Mouse (Mus musculus) frontal cortex, adult (tissue): ENCODE results near the gene Gmfb.
"Not testable (repeated sequence)": the region's sequence is repeated elsewhere in the genome, so short reads cannot be mapped to it uniquely, and the experiment has no call there.

Experiments
- ATAC-seq: cut with Nextera tagmentation; 2 replicates; pipeline ENCODE4 v1.9.2; 2017; ENCODE audit warnings: mild to moderate bottlenecking, moderate library complexity, mixed read lengths; ENCODE audit not compliant: low TSS enrichment

Gmfb gene

DNA sequence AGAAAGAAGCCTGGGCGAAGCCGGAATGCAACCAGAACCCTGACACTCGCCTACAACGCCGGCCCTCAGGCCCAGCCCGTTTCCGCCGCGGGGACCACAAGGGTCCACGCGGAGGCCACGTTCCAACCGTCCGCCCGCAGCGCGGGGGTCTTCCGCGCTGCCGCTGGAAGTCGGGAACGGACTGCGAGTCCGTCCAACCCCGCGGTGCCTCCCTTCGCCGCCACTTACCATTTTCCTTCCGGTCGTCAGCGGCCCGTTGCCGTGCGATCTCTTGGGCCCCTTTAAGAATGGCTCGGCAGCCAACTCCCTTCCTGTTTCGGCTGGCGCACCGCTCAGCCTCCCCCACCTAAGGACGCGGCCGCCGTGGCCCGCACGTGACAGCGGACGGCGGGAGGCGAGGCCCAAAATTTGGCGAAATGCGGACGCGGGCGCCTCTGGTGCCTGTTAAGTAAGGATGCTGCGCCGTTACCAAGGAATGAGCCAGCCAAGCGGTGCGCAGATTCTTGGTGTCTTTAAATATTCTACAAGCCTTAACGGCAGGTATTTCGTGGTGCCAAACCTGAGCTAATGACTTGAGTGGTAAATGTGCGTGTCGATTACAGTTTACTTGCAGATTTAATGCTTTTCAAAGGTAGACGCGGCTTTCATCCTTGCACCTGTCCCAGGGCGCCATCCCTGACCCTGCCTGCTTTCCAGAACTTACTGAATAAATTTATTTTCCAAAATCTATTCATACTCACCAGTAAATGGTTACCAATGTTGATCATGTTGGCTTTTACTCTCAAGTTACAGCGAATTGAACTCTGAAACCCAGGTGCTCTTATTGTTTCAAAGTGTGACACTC, at the start of gene Gmfb:
Gene Gmfb (minus strand): TSS at position 370 of the 844 bp plus-strand sequence.
- ATAC-seq: peak; percentile 93

GRCm38 (mm10) chr14:46862922-46863321, 40.9 kb upstream of the Gmfb start:
- ATAC-seq: no peak

- peak; percentile 67; the same call in 1 of the 2 replicates for ATAC-seq
These were observed 31.6 kb upstream of the Gmfb start for GRCm38 (mm10) chr14:46853677-46854076.

GRCm38 (mm10) chr14:46849769-46850168, 27.7 kb upstream of the Gmfb start:
- ATAC-seq: no peak

DNA sequence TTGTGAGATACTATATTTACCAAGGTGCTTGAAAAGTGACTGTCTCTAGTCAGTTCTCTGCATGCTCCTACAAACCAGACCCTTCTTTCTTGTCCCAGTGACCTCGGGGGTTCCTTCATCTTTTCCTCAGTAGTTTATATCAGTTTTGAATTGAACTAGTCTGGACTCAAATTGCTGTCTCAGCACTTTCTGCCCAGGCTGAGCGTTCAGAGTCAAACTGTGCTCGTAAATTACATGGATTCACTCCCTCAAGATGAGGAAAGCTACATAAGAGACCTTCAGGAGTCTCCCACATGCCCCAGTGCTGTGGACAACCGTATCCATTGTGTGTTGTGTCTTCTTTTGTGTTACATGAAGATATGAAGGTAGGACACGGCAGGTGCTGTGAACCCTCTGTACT, 26.7 kb upstream of the Gmfb start:
- no peak for ATAC-seq

DNA sequence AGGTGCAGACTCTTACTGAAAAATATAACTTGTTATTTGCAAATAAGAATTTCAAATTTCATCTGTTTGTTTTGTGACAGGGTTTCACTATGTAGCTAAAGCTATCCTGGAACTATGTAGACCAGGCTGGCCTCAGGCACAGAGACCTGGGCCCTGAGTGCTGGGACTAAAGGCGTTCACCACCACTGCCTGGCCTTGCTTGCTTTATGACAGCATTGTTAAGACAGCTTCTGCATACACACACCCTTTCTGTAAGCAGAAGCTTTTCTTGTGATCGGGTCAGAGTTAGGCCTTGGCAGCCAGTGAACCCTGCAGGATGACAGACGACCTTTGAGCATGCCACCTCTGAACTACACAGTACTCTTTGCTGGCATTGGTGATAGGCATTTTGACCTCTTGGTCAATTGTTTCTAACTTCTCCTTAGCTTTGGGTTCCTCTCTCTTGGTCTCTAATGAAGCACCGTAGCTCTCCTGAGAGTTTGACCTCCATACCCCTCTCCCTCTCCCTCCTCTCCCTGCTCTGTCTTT, 26.1 kb upstream of the Gmfb start:
- ATAC-seq: no peak

- no peak for ATAC-seq
These were observed 23.7 kb upstream of the Gmfb start for GRCm38 (mm10) chr14:46845706-46846105.

DNA sequence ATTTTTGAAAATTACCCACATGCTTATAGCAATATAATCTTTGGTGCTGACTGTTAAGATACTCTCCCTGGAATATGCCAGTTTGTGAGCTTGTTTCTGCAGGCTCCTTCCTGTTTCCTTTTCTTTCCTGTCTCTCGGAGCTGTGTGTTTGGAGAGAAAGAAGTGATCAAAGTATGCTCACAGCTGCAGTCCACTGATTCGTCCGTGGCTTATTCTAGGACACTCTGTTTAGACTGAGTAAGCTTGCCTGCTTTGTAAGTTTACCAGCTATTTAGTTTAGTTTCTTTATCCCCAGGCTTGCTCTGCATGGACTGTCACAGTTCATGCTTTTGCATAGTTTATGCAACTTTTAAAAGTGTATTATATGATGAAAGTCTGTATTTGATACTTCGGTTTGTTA, 17.3 kb upstream of the Gmfb start:
- ATAC-seq: no peak

- peak; percentile 51 for ATAC-seq
These were observed 10.6 kb upstream of the Gmfb start for GRCm38 (mm10) chr14:46832354-46833272.

GRCm38 (mm10) chr14:46831837-46832333, 9.8 kb upstream of the Gmfb start, which contains the start of gene Cgrrf1:
Cgrrf1 (plus strand) TSS chr14:46832125.
- ATAC-seq: peak; percentile 98

DNA sequence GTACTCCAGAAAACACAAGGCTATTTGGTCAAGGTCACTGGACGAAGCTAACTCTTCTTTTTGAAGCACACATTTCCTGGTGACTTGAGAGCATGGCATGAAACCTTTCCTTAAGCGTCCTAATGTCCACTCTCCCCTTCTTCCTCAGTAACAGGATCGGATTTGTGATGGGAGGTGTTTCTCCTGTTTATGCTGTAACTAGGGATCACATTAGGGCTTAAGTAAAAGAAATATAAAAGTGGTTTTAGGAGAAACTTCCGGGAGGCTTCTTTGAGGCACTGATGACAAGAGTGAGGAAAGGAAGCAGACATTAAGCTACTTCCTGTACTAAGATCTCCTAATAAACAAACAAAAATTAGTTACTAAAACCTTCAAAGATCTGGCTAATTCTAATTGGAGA, 9.3 kb upstream of the Gmfb start:
- ATAC-seq: no peak

GRCm38 (mm10) chr14:46827430-46827829, 5.4 kb upstream of the Gmfb start:
- ATAC-seq: no peak

- ATAC-seq: no peak
These were observed 2.0 kb upstream of the Gmfb start for GRCm38 (mm10) chr14:46823996-46824395.

GRCm38 (mm10) chr14:46821271-46821872, 670 bp downstream of the Gmfb start:
- ATAC-seq: no peak

DNA sequence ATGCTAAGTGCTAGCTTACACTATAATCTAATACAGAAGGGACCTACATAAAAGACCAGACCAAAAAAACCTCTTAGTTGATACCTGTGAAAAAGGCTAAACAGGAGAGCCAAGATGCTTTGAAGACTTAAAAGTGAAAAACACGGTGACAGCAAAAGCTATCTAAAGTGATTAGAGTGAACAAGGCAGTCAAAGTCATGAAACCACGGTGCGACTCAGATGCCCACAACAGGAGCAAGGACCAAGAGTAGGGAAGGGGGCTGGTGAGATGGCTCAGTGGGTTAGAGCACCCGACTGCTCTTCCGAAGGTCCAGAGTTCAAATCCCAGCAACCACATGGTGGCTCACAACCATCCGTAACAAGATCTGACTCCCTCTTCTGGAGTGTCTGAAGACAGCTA, 2.1 kb downstream of the Gmfb start:
- not testable (repeated sequence) for ATAC-seq

GRCm38 (mm10) chr14:46818743-46819142, 3.3 kb downstream of the Gmfb start:
- ATAC-seq: no peak

GRCm38 (mm10) chr14:46816916-46817622, 5.0 kb downstream of the Gmfb start:
- no peak for ATAC-seq

DNA sequence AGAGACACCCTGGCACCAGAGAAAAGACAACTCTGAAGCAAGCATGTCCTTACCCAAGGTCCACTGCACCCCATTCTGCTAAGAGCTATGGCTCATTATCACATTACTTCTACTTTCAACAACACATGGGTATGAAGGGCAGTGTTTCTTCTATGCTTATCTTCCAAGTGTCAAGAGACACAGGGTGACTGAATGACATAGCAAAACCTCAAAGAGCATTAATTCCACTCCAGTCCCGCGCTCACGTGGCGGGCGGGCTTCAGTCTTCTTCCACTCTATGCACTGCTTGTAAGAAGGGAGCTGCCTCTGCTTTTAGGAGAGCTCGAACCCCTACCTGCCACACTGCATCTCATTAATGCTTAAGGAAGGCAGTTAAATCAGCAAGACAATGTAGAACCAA, 6.4 kb downstream of the Gmfb start:
- ATAC-seq: no peak

DNA sequence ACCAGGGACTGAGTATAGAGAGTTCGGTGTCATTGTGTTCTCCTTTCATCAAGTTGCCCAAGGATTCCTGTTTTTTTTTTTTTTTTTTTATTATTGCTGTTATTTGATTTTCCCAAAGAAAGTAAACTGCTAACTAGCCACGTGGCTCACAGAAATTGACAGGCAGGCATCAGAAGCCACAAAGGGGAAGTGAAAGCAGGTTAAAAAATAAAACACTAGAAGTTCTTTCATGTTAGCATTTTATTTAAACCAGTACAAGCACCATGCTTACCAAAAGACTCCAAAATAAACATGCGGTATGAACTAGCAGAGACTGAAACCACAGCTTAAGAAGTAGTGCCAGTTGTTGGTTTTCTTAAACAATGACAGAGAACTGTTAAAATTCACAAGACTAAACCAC, 14.1 kb downstream of the Gmfb start:
- ATAC-seq: no peak

GRCm38 (mm10) chr14:46806186-46806585, 15.9 kb downstream of the Gmfb start:
- ATAC-seq: no peak

DNA sequence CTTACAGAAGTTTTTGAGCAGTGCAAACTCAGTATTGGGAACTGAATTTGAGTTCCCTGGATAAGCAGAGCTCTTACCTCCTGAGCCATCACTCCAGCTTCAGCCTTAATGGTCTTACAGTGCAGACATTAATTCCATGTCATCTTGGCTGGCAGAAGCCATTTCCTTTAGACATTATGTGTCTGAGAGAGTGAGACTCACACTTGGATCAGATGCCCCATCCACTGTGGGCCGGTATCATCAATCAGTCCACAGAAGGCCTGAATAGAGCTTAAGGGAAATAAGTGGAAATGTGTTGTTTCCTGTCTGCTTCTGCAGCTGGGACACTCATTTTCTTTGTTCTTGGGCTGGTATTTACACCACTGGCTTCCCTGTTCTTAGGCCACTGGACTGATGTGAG, 18.3 kb downstream of the Gmfb start:
- ATAC-seq: no peak
